Mouse (Mus musculus) embryonic fibroblast, embryonic 13.5 days (primary cell): ENCODE results near the gene Elf3.

Experiments
- CTCF ChIP-seq: IDR thresholded peaks from 2 replicates; pipeline ENCODE4 v1.5.1; 2011; ENCODE audit warnings: mild to moderate bottlenecking, control low read depth, low read length, moderate library complexity, borderline replicate concordance; ENCODE audit not compliant: insufficient read depth
- POLR2A ChIP-seq: IDR thresholded peaks from 2 replicates; pipeline ENCODE4 v1.6.1; 2011; ENCODE audit warnings: low read depth, mild to moderate bottlenecking, control low read depth, low read length, moderate library complexity

- no peak for TF ChIP-seq CTCF
- no peak for TF ChIP-seq POLR2A
Measured at GRCm38 (mm10) chr1:135204196-135205126, 53.9 kb downstream of the Elf3 start.
